Mouse (Mus musculus) ES-E14 (cell line): Measurements from ENCODE around the gene Best1.

Experiments
- CHD2 ChIP-seq: IDR thresholded peaks from 2 replicates; pipeline ENCODE4 v1.6.1; 2014; ENCODE audit warnings: mild to moderate bottlenecking, low read depth, low read length, inconsistent platforms
- HCFC1 ChIP-seq: IDR thresholded peaks from 2 replicates; pipeline ENCODE4 v1.6.1; 2012; ENCODE audit warnings: low read length, inconsistent platforms, borderline replicate concordance; ENCODE audit not compliant: insufficient read depth
- MAFK ChIP-seq: IDR thresholded peaks from 2 replicates; pipeline ENCODE4 v1.6.1; 2014; ENCODE audit warnings: mild to moderate bottlenecking, low read depth, low read length, inconsistent platforms; ENCODE audit not compliant: insufficient read depth
- ZC3H11A ChIP-seq: IDR thresholded peaks from 2 replicates; pipeline ENCODE4 v1.6.1; 2012; ENCODE audit warnings: low read depth, mild to moderate bottlenecking, inconsistent platforms, low read length, borderline replicate concordance
- ZNF384 ChIP-seq: IDR thresholded peaks from 2 replicates; pipeline ENCODE4 v1.6.1; 2012; ENCODE audit warnings: low read depth, low read length, inconsistent platforms

GRCm38 (mm10) chr19:9982151-9982851 lies 19.1 kb downstream of the Best1 start:
- TF ChIP-seq HCFC1, result no peak
- no peak for TF ChIP-seq ZC3H11A
- no peak for TF ChIP-seq MAFK
- no peak for TF ChIP-seq CHD2
- no peak for TF ChIP-seq ZNF384
